Mouse (Mus musculus) heart, adult 2 months (tissue): ENCODE results near the gene Arl8b.

Source experiments
- CTCF ChIP-seq: fragments of 200-600 bp; IDR thresholded peaks from 2 replicates; pipeline ENCODE4 v1.8.1; 2022; ENCODE audit warnings: antibody characterized with exemption, mild to moderate bottlenecking, moderate library complexity
- EP300 ChIP-seq: fragments of 200-500 bp; IDR thresholded peaks from 2 replicates; pipeline ENCODE4 v1.6.1; 2011; ENCODE audit warnings: low read depth, low read length, control low read depth; ENCODE audit not compliant: insufficient read depth
- POLR2A ChIP-seq: fragments of 200-500 bp; IDR thresholded peaks from 2 replicates; pipeline ENCODE4 v1.6.1; 2011; ENCODE audit warnings: mild to moderate bottlenecking, low read depth, low read length, control low read depth; ENCODE audit not compliant: insufficient read depth

- peak; percentile 84 for TF ChIP-seq CTCF
- no peak for TF ChIP-seq POLR2A
- TF ChIP-seq EP300: no peak
These were observed 46.8 kb upstream of the Arl8b start for GRCm38 (mm10) chr6:108735910-108736750.
